Mouse (Mus musculus) urinary bladder, postnatal 10 days (tissue): ENCODE results near the gene Gm49416.
A peak's percentile ranks its signal among the peaks of the same experiment; 100 is the strongest.

Experiments used
- DNase-seq: peaks from one replicate; pipeline ENCODE4 v3.0.0; 2022; ENCODE audit warnings: low spot score

Gene Gm49416

GRCm38 (mm10) chr19:8920836-8921291 is 32.1 kb downstream of the Gm49416 start:
- no peak for DNase-seq

GRCm38 (mm10) chr19:8921741-8922140 is 33.0 kb downstream of the Gm49416 start:
- no peak for DNase-seq

DNA sequence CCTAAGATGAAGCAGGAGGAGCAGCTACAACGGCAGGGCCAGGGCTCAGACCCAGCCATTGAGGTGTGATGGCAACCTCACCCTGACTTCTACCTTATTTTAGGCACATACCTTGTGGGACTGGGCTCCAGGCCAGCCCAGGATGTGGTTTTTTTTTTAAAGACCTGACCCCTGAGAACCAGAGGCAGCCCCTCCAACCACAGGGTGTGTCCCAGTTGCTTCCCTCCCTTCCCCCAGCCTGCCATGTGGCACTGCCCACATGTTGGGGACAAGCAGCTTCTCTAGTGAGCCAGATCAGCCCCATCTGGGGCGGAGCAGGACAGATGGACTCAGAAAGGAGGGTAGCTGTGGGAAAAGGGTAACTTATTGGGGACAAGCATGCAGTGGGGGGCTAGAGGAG is 38.0 kb downstream of the Gm49416 start:
- no peak for DNase-seq

DNA sequence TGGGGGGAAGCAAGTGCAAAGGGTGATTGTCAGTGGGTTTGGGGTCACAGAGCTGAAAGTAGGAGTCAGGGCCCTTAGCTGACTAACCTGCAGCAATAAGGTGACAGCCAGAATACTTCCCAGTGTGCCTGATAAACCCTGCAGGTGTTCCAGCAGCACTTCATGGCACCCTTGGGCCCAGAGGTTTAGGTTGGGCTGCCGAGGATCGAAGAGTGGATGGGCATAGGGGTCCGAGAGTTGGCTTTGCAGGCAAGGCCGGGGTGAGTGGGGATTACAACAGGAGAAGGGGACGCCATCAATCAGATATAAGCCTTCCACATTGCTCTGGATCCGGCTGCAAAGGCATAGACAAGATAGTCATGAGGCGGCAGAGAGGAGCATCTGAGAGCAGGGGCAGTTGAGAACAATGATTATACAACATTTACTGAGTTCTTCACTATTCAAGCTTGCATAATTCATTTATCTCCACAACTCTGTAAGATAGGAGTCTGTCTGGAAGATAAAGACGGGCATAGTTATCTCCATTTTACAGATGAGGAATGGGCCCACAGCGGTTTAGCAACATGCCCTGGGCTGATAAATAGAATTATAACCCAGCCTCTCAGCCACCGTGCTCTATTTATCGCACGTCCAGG is 39.3 kb downstream of the Gm49416 start:
- no peak for DNase-seq

DNA sequence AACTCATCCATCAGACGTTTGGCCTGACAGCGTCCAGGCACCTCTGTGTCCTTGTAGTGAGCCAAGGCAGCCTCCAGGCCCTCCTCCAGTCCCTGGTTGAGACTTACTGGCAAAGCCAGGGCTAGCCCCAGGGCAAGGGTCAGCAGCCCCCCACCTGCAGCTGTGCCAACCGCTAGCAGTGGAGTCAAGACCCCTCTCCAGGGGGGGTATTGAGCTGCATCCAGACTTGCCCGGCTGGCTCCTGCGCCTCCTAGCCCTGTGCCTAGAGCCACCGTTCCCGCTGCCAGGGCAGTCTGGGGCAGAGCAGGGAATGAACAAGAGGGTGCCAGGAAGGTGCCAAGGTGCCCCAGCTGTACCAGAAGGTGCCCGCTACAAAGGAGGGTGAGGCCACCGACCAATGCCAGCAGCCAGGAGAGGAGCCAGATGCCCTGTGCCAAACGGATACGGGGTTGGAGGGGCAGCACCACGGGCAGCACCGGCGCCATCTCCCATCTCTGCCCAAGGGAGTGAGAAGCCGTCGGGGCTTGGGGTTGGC is 40.0 kb downstream of the Gm49416 start:
- no peak for DNase-seq

GRCm38 (mm10) chr19:8929224-8930088 is 40.7 kb downstream of the Gm49416 start, which contains the start of the genes Rom1 and Eml3:
Rom1 (minus strand) TSS chr19:8929356.
Eml3 (plus strand) TSS chr19:8929552.
- DNase-seq = no peak

DNA sequence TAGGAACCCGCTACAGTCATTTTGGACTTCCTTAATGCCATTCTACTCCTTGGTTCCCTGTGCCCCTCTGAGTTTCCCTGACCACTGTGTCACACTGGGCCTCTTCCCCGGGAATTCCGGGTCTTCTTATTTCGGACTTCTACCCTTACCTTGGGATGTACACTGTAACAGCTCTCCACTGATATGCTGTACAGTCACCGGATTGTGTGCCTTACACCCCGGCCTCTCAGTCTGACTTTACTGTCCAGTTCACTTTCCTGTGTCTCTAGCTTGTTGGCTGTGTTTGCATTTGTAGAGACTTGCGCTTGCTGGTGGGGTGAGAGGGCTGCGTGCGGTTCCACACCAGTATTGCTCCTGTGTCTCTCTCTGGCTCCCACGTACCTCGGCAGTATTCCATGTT is 41.4 kb downstream of the Gm49416 start:
- no peak for DNase-seq

DNA sequence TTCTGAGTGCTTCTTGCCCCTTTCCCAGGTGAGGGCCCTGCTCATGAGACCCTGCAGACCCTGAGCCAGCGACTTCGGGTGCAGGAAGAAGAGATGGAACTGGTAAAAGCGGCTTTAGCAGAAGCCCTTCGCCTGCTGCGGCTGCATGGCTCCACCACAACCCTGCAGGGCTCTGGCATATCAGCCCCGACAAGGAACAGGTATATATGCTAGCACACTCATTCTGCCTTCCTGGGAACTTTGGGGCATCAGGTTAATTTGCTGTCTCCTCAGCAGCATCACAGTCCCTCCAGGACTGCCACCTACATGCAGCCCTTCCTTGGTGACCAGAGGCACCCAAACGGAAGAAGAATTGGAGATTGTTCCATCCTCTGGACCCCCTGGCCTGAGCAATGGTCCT is 42.0 kb downstream of the Gm49416 start:
- no peak for DNase-seq

- no peak for DNase-seq
Observed at GRCm38 (mm10) chr19:8936736-8937135, 48.0 kb downstream of the Gm49416 start.

GRCm38 (mm10) chr19:8940526-8941133 is 51.9 kb downstream of the Gm49416 start:
- DNase-seq = no peak

GRCm38 (mm10) chr19:8941136-8941514 is 52.4 kb downstream of the Gm49416 start:
- DNase-seq = no peak

DNA sequence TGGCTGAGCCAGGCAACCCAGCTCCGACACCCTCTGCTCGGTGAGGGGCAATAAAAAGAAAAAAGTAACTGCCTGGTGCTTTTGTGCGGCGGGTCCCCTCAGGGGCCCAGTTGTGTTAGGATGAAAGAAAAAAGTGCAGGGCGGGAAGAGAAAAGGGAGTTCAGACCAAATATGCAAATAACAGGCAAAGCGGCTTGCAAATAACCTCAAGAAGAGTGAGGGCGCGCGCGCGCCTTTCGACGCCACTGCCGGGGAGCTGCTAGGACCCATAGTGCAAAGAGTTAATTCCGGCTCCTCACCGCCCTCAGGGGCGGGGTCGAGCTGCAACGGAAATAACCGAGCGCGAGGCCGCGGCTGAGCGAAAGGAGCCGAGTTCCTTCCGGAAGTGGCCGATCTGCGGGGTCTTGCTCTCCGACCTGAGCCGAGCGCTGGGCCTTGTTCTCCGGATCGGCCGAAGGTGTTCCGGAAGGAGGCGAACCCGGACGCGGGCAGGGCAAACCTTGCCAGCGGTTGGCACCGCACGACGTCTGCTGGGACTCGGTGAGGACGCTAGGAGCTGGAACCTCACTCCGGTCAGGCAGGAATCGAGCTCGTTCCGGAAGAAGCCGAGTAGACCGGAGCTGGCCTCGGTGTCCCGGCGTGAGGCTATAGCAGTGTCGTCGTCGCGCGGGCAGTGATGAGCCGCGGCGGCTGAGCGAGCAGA is 52.9 kb downstream of the Gm49416 start, which contains the start of gene Mta2:
TSS of gene Mta2 (plus strand) at position 361 of the 703 bp plus-strand sequence.
- DNase-seq = peak; percentile 91

- no peak for DNase-seq
Observed at GRCm38 (mm10) chr19:8942276-8942964, 53.7 kb downstream of the Gm49416 start.

DNA sequence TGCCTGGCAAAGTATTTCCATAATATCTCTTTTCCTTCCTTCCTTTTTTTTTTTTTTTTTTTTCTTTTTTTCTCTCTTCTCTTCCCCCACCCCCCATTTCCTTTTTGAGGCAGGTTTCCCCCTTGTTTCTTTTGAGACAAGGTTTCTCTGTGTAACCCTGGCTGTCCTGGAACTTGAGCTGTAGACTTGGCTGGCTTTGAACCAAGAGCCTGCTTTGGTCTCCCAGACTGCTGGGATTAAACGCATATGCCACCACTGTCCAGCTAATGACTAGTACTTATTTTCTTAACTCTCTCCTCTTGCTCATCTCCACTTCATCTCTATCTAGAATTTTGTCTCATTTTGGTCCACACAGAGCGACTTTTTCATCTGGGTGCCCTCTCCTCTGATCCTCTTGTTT is 54.3 kb downstream of the Gm49416 start:
- no peak for DNase-seq

DNA sequence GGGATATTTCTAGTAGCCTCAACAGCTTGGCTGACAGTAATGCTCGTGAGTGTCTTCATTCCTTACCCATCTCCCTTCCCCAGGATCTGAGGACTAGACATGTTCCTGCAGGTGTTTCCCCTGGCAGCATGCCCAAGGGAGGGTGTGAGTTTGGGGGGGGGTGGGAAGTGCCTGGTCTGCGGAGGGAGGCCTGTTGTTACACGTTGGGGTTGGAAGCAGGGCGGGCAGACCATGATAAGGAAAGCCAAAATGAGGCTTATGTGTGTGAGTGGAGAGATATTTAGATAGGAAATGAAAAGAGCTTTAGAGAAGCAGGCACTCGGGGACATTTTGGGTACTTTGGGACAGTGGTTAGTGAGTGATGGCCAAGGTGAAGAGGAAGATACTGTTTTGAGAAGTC is 55.3 kb downstream of the Gm49416 start:
- no peak for DNase-seq

DNA sequence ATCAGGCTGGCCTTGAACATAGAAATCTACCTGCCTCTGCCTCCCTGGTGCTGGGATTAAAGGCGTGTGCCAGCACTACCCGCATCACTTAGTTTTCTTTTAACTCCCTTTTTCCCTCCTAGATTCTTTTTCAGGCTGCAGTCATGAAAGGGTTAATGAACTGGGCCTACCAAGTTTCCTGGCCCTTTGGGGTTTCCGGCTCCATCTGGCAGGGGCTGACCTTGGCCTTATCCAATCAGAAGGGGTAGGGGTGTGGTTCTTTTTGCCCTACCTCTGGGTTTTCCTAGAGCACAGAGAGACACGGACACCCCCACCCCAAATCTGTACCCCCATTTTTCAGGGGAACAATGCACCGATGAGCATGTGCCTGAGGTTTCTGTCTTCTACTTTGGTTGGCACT is 56.0 kb downstream of the Gm49416 start:
- DNase-seq = peak; percentile 57
